Mouse (Mus musculus) kidney, postnatal 25 days (tissue): ENCODE measurements at regions not wholly inside any gene's neighbourhood (a gene's known extent, or its start where the extent isn't known, plus 50 kb on each side); places are given as distances from the start of the nearest gene placed in this dataset.

Source experiments
- DNase-seq, 2 experiments: peaks; one replicate each; pipeline ENCODE4 v3.0.0; 2021; ENCODE audit warnings: mixed read lengths in 2 of 2

DNA sequence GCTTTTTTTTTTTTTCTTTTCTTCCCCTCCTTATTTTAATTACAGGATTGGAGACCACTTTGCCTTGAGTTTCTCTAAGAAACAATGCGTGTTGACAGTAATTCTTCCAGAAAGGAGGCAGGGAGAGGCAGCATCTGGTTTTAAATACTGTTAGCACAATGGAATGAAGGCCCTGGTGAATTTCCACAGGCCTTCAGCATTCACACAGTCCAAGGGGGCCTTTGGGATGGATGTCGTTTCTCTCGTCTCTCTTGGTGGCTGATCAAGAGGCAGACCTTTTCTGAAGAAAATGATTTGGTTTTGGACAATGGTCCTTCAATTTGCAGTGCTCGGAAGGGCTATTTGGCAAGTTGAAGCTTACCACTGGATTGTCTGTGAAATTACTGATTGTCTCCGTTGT is 321.4 kb downstream of the Lmx1a start:
- no peak for DNase-seq

DNA sequence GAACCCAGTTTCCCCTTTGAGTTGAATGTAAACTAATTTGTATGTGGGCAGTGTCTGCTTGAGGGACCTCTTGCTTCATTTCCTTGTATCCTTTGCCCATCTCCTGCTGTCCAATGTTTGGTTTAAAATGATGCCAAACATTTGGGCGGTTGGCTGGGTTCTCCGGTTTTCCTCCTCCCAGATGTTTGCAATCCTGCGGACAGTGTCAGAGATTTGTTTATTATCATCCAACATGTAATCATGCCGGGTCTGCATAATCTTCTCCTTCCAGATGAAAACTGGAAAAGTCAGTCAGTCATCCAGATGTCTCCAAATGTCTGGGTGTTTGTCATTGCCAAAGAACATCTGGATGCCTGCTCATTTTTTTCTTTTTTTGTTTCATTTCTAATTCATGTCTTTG is 323.0 kb downstream of the Lmx1a start:
- no peak for DNase-seq

DNA sequence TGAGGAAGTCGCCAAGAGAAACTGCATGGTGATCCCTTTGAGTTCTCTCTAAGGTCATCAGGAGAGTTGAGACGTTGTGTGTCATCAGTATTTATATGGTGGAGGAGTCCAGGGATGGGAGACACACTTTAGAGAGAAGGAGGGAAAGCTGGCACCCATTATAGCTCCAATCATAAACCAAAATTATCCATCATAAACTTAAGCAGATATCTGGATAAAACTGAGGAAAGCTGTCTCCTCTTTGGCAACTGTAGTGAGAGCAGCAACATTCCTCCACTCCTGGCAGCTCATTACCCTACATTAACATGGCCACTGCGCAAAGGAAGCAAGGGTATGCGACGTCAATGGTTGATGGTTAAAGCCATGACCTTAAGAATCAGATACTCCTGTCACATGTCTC is 323.6 kb downstream of the Lmx1a start:
- no peak for DNase-seq

GRCm38 (mm10) chr1:168016375-168016890 is 327.4 kb downstream of the Lmx1a start:
- no peak for DNase-seq

- peak; percentile 46 to 80 for DNase-seq
Observed at GRCm38 (mm10) chr1:168026481-168026880, 337.4 kb downstream of the Lmx1a start.

DNA sequence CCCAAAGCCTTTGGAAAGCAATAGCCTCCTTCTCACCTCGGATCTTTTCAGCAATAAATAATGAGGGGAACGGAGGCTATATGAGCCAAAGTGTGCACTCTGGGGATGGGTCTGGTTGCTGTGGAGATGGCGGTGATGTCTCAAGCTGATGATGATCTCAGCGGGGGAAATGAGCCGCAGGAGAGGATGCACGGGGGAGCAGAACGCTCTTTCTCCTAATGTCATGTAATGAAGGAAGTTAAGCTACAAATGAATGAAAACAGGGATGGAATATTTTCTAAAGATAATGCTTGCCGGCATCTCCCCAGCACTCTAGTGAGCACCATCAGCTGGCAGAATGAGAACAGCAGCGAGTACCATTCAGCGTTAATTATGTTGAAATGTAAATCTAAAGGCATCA is 355.7 kb downstream of the Lmx1a start:
- no peak for DNase-seq

DNA sequence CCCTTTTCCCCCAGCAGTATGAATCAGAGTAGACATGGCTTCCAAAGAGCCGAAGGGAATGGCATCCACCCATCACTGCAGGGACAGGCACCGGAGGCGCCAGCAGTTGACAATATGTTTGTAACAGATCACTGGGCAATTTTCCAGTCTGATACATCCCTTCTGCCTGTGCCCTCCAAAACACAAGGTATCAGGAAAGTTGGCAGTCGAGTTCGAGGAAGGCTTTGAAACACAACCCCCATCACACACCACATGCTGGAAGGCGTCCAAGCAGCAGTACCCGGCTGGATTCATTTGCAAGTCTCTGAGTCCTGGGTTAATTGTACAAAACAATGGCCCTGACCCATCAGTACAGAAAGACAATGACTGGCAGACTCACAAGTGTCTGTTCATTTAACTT is 357.3 kb downstream of the Lmx1a start:
- no peak for DNase-seq

DNA sequence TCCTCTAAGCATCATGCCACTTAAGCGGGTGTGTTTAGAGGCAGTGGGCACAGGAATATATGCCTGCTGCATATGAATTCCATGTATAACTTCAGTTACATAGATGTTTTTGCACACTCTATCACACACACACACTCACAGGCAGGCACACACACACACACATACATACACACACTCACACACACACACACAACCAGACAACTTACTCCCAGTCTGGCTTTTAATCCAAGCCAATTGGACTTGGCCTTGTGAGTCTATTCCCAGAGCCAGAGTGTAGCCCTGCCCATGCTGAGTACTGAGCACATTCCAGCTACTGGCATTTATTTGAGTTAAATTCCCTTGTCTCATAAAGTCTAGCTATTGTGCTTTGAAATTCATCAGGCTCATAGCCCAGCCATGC is 357.7 kb downstream of the Lmx1a start:
- no peak for DNase-seq

- no peak for DNase-seq
Observed at GRCm38 (mm10) chr1:168049965-168050364, 360.9 kb downstream of the Lmx1a start.

GRCm38 (mm10) chr1:168056479-168056878 is 367.4 kb downstream of the Lmx1a start:
- no peak for DNase-seq

DNA sequence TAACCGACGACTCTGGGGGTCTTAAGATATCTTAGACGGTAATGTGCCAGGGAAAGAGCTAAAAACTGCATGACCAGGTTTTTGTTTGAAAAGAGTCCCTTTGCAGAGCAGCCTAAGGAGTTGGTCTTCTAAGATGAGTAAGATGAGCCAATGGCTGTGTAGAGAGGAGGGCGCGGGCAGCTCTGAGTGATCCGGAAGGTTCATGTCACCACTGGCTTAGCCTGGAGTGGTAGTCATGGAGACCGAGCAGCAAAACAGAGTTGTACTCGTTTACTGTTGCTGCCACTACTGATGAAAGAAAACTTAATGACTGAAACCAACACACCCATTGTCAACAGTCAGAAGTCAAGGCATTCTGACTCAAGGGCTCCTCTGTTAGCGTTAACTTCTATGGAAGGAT is 368.4 kb downstream of the Lmx1a start:
- no peak for DNase-seq

DNA sequence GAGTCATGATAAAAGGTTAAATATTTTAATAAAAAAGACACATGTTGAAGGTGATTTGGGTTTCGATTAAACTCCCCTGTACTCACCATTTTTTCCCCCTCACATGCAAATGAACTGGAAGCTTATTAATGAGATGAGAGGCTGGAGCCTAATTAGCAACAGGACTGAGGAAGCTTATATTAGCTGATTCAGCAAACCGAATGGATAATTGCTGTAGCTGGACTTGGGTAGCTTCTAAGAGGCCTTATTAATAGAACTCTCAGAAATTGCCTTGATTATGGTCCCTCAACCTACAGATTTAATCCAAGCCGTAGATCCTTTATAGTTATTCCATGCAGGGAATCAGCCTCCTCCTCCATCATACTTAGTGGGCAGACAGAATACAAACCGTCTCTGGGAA is 369.7 kb downstream of the Lmx1a start:
- no peak for DNase-seq

DNA sequence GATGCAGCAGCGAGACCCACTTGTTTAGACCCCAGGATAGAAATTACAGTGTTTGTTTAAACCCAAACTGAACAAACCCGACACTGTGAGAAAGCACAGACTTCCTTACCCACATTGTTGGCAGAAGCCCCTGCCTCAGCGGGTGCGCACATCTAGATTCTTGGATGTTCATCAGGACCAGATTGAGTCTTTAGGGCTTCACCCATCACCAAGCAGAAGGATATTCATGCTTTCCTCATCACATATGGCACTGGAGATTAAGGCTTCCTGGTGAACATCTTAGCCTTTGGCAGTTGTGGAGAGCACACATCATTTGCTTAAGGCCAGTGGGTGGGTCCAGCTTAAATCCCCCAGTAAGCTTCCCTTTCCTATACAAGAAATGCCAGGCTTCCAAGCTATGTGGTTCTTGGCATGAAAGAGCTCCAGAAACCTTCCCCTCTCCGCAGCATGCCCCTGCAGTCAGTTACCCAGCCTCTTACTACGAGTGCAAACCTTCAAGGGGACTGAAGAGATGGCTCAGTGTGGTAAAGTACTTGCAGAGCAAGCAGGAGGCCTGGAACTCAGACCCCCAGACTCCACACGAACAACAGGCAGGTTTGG is 367.9 kb downstream of the Pbx1 start:
- DNase-seq = no peak

GRCm38 (mm10) chr1:168065598-168066041 is 366.4 kb downstream of the Pbx1 start:
- no peak for DNase-seq

GRCm38 (mm10) chr1:168066810-168067209 is 365.3 kb downstream of the Pbx1 start:
- DNase-seq = no peak

DNA sequence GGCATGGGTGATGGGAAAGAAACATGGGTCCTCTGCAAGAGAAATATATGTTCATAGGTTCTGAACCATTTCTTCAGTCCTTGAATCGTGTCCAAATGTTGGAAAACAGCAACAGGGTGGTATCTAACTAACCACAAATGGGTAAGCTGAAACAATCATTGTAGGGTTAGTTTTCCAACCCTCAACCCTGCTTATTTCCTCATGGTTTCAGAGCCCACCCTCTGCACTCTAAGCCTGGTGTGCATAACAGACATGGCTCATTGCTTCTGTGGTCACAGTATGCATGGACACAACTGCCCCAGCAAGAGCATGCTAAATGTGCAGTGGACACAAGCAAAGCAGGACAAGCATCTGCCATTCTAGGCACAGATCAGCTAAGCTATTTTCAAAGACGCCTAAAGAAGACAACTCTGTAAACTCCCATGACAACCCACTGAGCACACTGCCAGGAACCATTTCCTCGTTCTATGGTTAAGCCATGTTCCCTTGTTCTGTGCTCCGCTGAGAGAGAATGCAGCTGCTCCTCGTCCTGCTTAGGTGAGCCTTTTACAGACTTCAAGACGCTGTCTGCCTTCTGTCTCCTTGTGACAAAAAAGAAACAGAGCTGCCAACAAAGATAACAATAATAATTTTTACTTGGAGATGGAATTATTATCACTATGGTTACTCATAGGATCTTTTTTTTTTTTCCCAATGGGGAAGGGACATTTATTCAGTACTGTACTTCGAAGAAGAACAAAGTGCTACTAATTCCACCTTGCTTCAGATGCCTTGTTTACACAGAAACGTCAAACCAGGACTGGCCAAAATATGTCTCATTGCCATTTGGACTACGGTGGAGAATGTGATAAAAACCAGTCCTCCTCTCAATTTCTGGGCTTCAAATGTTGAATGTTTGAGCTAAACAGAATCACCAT is 363.8 kb downstream of the Pbx1 start:
- DNase-seq = no peak

DNA sequence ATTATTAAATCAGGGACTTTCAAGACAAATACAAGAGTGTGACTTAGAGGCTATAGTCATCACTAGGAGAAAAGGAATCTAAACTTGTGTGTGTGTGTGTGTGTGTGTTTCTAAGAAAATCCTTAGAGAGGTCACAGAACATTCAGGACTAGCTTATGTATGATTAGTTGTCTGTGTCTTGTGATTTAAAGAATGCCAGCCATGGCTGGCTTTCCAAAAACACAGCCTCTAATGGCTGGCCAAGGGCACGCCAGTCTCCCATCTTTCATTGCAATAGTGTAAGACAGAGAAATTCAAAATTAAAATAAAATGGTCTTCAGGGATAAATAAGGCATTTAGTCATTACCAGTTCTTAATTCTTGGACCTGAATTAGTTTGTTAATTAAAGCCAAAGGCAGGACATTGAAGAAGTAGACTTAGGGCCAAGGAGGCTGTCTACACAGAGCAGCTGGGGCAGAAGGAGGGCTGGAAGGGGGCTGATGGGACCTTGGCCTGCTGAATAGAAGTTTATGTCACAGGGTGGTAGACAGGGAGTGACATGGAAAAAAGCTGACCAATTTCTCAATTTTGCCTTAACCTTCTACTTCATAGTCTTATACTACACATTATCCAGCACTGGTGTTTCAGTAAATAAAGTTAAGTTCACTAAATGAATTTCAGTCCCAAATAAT is 363.0 kb downstream of the Pbx1 start:
- DNase-seq = no peak
